Mouse (Mus musculus) layer of hippocampus, postnatal 10 days (tissue): ENCODE results near the gene Ipp. TPM values are rescaled to one million over a fixed set of nuclear protein-coding genes. Genes with fewer than 3 reads are reported as not detected.
A peak's percentile ranks its signal among the peaks of the same experiment; 100 is the strongest.

ENCODE experiments used
- DNase-seq, 2 experiments: peaks; one replicate each; pipeline ENCODE4 v3.0.0; 2021; ENCODE audit warnings: low spot score in 2 of 2
- total RNA-seq, 2 experiments: library from RNA; stranded (reverse); gene quantifications; 2 replicates each; pipeline ENCODE4 v1.2.3; 2021

Ipp gene
- total RNA-seq, 2 experiments from 2014 or later, result 20.2 to 20.8 TPM

- DNase-seq, result peak; percentile 97 to 98
Measured at GRCm38 (mm10) chr4:116557306-116558121, 50.2 kb downstream of the Ipp start, which contains the start of gene Gpbp1l1. TSS of gene Gpbp1l1 (plus strand) at chr4:116557658.

DNA sequence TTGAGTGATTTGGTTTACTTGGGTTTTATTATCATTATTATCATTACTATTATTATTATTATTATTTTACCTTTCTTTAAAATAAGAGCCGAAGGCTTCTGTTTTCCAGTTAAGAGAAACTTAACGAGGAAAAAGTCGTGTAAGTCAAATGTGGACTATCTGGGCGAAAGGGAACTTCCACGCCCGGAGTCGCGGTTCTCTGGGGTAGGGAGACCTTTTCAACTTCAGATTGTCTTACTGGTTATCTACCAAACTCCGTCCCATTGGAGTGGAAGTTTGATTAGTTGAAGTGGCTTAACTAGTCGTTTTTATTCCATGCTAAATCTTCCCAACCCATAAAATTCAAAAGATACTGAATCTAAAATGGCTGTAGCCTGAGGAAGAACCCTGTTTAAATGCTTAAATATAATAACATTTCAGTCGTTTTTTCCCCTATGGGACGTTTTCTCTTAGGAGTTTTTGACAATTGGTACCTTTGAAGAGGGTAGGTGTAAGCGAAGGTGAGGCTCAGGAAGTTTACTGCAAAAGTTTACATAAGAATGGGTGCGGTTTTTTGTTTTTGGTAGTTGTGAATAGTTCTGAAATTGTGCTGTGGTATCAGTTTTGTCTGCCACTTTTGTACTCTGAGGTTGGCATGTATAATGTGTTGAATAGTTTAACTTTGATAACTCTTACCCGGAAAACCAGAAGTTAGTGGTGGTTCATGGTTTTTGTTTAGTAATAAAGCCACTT is 51.0 kb downstream of the Ipp start:
- no peak for DNase-seq

Other genes with a start within 250 kb of the Ipp start
- gene Mast2, start 43.4 kb upstream of the Ipp start, total RNA-seq, result 100 to 1,000 TPM; 110 to 133 TPM
- gene Tmem69, start 48.4 kb downstream of the Ipp start, total RNA-seq, result 10 to 100 TPM; 12.5 to 13.3 TPM
- gene Gpbp1l1, start 50.1 kb downstream of the Ipp start, total RNA-seq, result 10 to 100 TPM; 28.7 to 33.2 TPM
- 1 to 10 TPM; 3.0 to 3.3 TPM for gene Ccdc17, start 89.1 kb downstream of the Ipp start, total RNA-seq
- 10 to 100 TPM; 74.0 to 74.6 TPM for gene Nasp, start 120.4 kb downstream of the Ipp start, total RNA-seq
- 100 to 1,000 TPM; 537 to 556 TPM for gene Akr1a1, start 144.1 kb downstream of the Ipp start, total RNA-seq
- 100 to 1,000 TPM; 174 to 189 TPM for gene Prdx1, start 178.0 kb downstream of the Ipp start, total RNA-seq
- gene Mmachc, start 200.9 kb downstream of the Ipp start, total RNA-seq, result 10 to 100 TPM; 17.3 to 20.7 TPM
- 1 to 10 TPM; 2.7 to 3.2 TPM for gene Ccdc163, start 201.0 kb downstream of the Ipp start, total RNA-seq
- gene Tesk2, start 213.4 kb downstream of the Ipp start, total RNA-seq, result 1 to 10 TPM; 2.9 to 3.8 TPM